Mouse (Mus musculus): ENCODE data around the gene Rtp2. TPM values are rescaled to one million over a fixed set of nuclear protein-coding genes. Genes with fewer than 3 reads are reported as not detected.

Rtp2 gene
- polyA plus RNA-seq, 1 experiment from 2014 or later: not detected

GRCm38 (mm10) chr16:23885098-23885497 is 47.1 kb downstream of the Rtp2 start:
- H3K4me1 ChIP-seq (replicated peaks): no peaks in the 10 kb centered on the region
- H3K4me3 ChIP-seq (replicated peaks): no peak overlapping the region
- no peaks in the 10 kb centered on the region for H3K36me3 ChIP-seq (replicated peaks)
- no peak for ATAC-seq (ENCODE audit: insufficient read depth)
- H3K9ac ChIP-seq: no peak overlapping the region
- no peak overlapping the region for H3K4me2 ChIP-seq
- WGBS (ENCODE audit: insufficient replicate concordance): 68% methylated on average over 12 of the region's 12 CpGs
- no peaks in the 10 kb centered on the region for H3K9me3 ChIP-seq (replicated peaks)
- no peak overlapping the region for H3K27ac ChIP-seq (replicated peaks)
- H3K27me3 ChIP-seq: peaks cover 6% of the 10 kb centered on the region

Other genes starting within 250 kb of the Rtp2 start
- gene Sst, start 41.4 kb downstream of the Rtp2 start, polyA plus RNA-seq (2015; fragmentation: Nextera tagmentation; extraction: Ambion mirVana): 0.13 and 0.45 TPM in 2 replicates
- not detected in 2 replicates for gene Gm37419, start 56.1 kb upstream of the Rtp2 start, polyA plus RNA-seq (2015; fragmentation: Nextera tagmentation; extraction: Ambion mirVana)
- 0.25 and 0.33 TPM in 2 replicates for gene Bcl6, start 56.5 kb upstream of the Rtp2 start, polyA plus RNA-seq (2015; fragmentation: Nextera tagmentation; extraction: Ambion mirVana)

Data from liver, embryonic 15.5 days (tissue).